Mouse (Mus musculus) intestine, postnatal 0 days (tissue): ENCODE measurements around the gene Olfr544. TPM values are rescaled to one million over a fixed set of nuclear protein-coding genes. Genes with fewer than 3 reads are reported as not detected.
A peak's percentile ranks its signal among the peaks of the same experiment; 100 is the strongest.

Experiments used
- ATAC-seq: fragments of 200-750 bp; cut with Nextera tagmentation; 2 replicates; pipeline ENCODE4 v1.8.0; 2017; ENCODE audit warnings: mild to moderate bottlenecking, moderate TSS enrichment, moderate library complexity
- H3K27ac ChIP-seq: fragments of 300-500 bp; sonication (generic); 2 replicates; pipeline ENCODE4 v1.5.1; 2014; ENCODE audit warnings: mild to moderate bottlenecking, low read depth, low read length, moderate library complexity
- H3K27me3 ChIP-seq: fragments of 300-500 bp; sonication (generic); replicated peaks from 2 replicates; pipeline ENCODE4 v1.6.1; 2014; ENCODE audit warnings: low read length, mixed read lengths; ENCODE audit not compliant: control insufficient read depth, insufficient read depth
- H3K36me3 ChIP-seq: fragments of 300-500 bp; sonication (generic); 2 replicates; pipeline ENCODE4 v1.6.1; 2014; ENCODE audit warnings: mild to moderate bottlenecking, moderate library complexity; ENCODE audit not compliant: control insufficient read depth, insufficient read depth
- H3K4me1 ChIP-seq: fragments of 300-500 bp; sonication (generic); replicated peaks from 2 replicates; pipeline ENCODE4 v1.6.1; 2014; ENCODE audit warnings: antibody characterized with exemption, low read length, mixed read lengths; ENCODE audit not compliant: control insufficient read depth, insufficient read depth
- H3K4me2 ChIP-seq: fragments of 300-500 bp; sonication (generic); replicated peaks from 2 replicates; pipeline ENCODE4 v1.6.1; 2014; ENCODE audit warnings: low read depth, mild to moderate bottlenecking, moderate library complexity
- H3K4me3 ChIP-seq: fragments of 300-500 bp; sonication (generic); 2 replicates; pipeline ENCODE4 v1.5.1; 2014; ENCODE audit warnings: low read depth, low read length
- H3K9ac ChIP-seq: fragments of 300-500 bp; sonication (generic); 2 replicates; pipeline ENCODE4 v1.6.1; 2014; ENCODE audit warnings: mild to moderate bottlenecking, low read depth, low read length
- H3K9me3 ChIP-seq: fragments of 300-500 bp; sonication (generic); 2 replicates; pipeline ENCODE4 v1.6.1; 2016; ENCODE audit warnings: mixed run types; ENCODE audit not compliant: control insufficient read depth
- CTCF ChIP-seq: sonication (generic); IDR thresholded peaks from 2 replicates; pipeline ENCODE4 v1.5.1; 2016; ENCODE audit warnings: low read depth, mild to moderate bottlenecking, control low read depth, antibody characterized with exemption, moderate library complexity
- WGBS: fragments of 180-500 bp; shearing (Covaris S2); extraction: QIAGEN DNeasy Blood & Tissue Kit; methylation state at CpG from one replicate; pipeline ENCODE4 v1.1.7; 2014; 5-methylcytosine and 5-hydroxymethylcytosine counted together
- polyA plus RNA-seq: library from polyadenylated mRNA; unstranded; fragments of >200 nt; fragmentation: Nextera tagmentation; extraction: Ambion mirVana; gene quantifications from 2 replicates; pipeline ENCODE4 v1.2.1, GENCODE M21; 2015

The Olfr544 gene
- polyA plus RNA-seq, 1 experiment from 2014 or later, result 0.04 TPM

- WGBS, result 44% methylated on average over 5 of the region's 5 CpGs
- H3K9me3 ChIP-seq, result no peaks in the 10 kb centered on the region
- no peak for TF ChIP-seq CTCF
- no peaks in the 10 kb centered on the region for H3K4me1 ChIP-seq
- H3K27ac ChIP-seq, result no peak overlapping the region
- H3K36me3 ChIP-seq, result peaks cover 20% of the 10 kb centered on the region
- H3K4me3 ChIP-seq, result no peak overlapping the region
- H3K27me3 ChIP-seq, result no peaks in the 10 kb centered on the region
- no peak overlapping the region for H3K9ac ChIP-seq
- H3K4me2 ChIP-seq, result no peak overlapping the region
- ATAC-seq, result no peak
These were observed 15.4 kb downstream of the Olfr544 start for GRCm38 (mm10) chr7:102472675-102473074.

- H3K27ac ChIP-seq, result no peak overlapping the region
- no peak overlapping the region for H3K4me3 ChIP-seq
- H3K27me3 ChIP-seq, result no peaks in the 10 kb centered on the region
- no peak for ATAC-seq
- no peaks in the 10 kb centered on the region for H3K4me1 ChIP-seq
- no peak overlapping the region for H3K9ac ChIP-seq
- no peaks in the 10 kb centered on the region for H3K9me3 ChIP-seq
- 91% methylated on average over 8 of the region's 8 CpGs for WGBS
- H3K36me3 ChIP-seq, result peaks cover 59% of the 10 kb centered on the region
- H3K4me2 ChIP-seq, result no peak overlapping the region
- no peak for TF ChIP-seq CTCF
These were observed 20.5 kb downstream of the Olfr544 start for GRCm38 (mm10) chr7:102467566-102467965.

DNA sequence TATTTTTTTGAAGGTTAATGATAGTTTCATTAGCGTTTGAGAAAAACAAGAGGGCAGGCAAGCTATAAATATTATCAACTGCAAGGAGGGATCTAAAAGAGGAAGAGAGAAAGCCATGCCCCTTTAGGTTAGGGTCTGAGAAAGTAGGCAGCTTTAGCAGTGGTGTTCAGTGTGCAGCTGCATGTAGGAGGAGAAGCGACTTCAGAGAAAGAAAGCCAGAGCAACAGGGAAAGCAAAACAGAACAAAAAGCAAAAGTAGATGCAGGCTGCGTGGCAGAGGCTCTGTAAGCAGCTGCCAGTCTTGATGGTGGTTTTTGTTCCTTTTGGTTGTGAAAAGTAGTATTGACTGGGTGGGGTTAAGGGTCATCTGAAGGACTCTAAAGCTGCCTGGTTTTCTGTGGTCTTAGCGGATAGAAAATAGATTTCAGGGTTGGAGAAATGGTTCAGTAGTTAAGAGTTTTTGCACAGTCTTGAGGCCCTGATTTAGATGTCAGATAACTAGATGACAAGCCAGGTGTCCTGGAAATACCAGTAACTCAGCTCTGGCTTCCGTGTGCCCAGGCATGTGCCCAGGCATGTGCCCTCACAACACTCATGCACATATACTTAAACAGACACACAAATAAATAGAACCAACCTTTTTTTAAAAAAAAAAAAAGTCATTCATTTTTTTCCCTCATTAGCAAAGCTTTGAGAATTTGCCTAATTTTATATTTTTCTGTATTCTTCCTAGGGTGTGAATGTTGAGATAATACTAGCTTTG is 29.3 kb downstream of the Olfr544 start:
- Histone ChIP-seq H3K4me2 (no peak overlapping the region), H3K9ac (no peak overlapping the region), H3K27ac (no peak overlapping the region), H3K27me3 (no peaks in the 10 kb centered on the region), H3K9me3 (no peaks in the 10 kb centered on the region), H3K4me3 (no peak overlapping the region), H3K4me1 (no peaks in the 10 kb centered on the region), H3K36me3 (peaks cover 54% of the 10 kb centered on the region)
- 88% methylated on average over 5 of the region's 5 CpGs for WGBS
- no peak for TF ChIP-seq CTCF
- no peak for ATAC-seq

- no peak for ATAC-seq
- H3K4me1 ChIP-seq, result peaks cover 3% of the 10 kb centered on the region; the same call in 1 of the 2 replicates
- no peaks in the 10 kb centered on the region for H3K27me3 ChIP-seq
- H3K9ac ChIP-seq, result no peak overlapping the region
- no peak for TF ChIP-seq CTCF
- no peak overlapping the region for H3K4me2 ChIP-seq
- peaks cover 34% of the 10 kb centered on the region for H3K36me3 ChIP-seq
- no peak overlapping the region for H3K27ac ChIP-seq
- no peak overlapping the region for H3K4me3 ChIP-seq
- 89% methylated on average over 9 of the region's 9 CpGs for WGBS
- no peaks in the 10 kb centered on the region for H3K9me3 ChIP-seq
These were observed 41.7 kb downstream of the Olfr544 start for GRCm38 (mm10) chr7:102446438-102446837.

GRCm38 (mm10) chr7:102444301-102444700 is 43.8 kb downstream of the Olfr544 start:
- WGBS, result 51% methylated on average over 2 of the region's 2 CpGs
- Histone ChIP-seq H3K36me3 (peaks cover 20% of the 10 kb centered on the region), H3K27me3 (no peaks in the 10 kb centered on the region), H3K4me2 (no peak overlapping the region), H3K27ac (no peak overlapping the region), H3K9ac (no peak overlapping the region), H3K9me3 (no peaks in the 10 kb centered on the region), H3K4me1 (peaks cover 3% of the 10 kb centered on the region; the same call in 1 of the 2 replicates), H3K4me3 (no peak overlapping the region)
- no peak for TF ChIP-seq CTCF
- ATAC-seq, result no peak

- TF ChIP-seq CTCF, result no peak
- H3K27ac ChIP-seq, result no peak overlapping the region
- H3K36me3 ChIP-seq, result 0 out of 2 replicates have a peak, but pooled peaks cover 12% of the 10 kb centered on the region
- no peaks in the 10 kb centered on the region for H3K9me3 ChIP-seq
- H3K4me2 ChIP-seq, result peak overlapping the region; percentile 82
- H3K4me3 ChIP-seq, result peak overlapping the region; percentile 79
- ATAC-seq, result no peak
- H3K27me3 ChIP-seq, result no peaks in the 10 kb centered on the region
- WGBS, result 0% methylated on average over 4 of the region's 4 CpGs
- H3K9ac ChIP-seq, result peak overlapping the region; percentile 80
- peaks cover 3% of the 10 kb centered on the region; the same call in 1 of the 2 replicates for H3K4me1 ChIP-seq
These were observed 45.7 kb downstream of the Olfr544 start for GRCm38 (mm10) chr7:102442432-102442831.
